Mouse (Mus musculus) liver, postnatal 0 days (tissue): Measurements from ENCODE around the gene Fam168a.

ENCODE experiments used
- CTCF ChIP-seq: sonication (generic); IDR thresholded peaks from 2 replicates; pipeline ENCODE4 v1.5.1; 2016; ENCODE audit warnings: antibody characterized with exemption, low read depth
- EP300 ChIP-seq: IDR thresholded peaks from 2 replicates; pipeline ENCODE4 v1.6.1; 2016; ENCODE audit warnings: antibody characterized with exemption, low read depth, mild to moderate bottlenecking

GRCm38 (mm10) chr7:100873197-100873596 is 166.8 kb downstream of the Fam168a start:
- TF ChIP-seq CTCF, result no peak
- TF ChIP-seq EP300, result no peak
